Mouse (Mus musculus): ENCODE measurements around the gene 1700003E16Rik.

1700003E16Rik gene

DNA sequence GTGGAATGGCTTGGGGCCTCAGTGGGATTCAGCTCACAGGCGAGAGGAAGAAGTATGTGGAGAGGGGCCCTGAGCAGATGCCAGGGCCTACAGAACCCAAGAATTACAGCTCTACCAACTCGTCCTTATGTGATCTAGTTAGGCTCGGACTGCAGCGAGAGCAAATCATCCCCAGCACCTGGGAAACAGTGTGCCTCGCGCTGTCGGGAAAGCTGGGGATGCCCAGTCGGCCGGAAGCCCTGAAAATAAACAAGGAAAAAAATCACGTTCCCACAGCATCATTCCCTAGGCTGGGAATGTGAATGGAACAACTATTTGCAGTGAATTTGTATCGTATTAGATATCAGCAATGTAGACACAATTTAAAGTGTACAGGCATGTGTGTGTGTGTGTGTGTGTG is 50.1 kb downstream of the 1700003E16Rik start:
- no peak for DNase-seq (ENCODE audit: low spot score in 2 of 2)

DNA sequence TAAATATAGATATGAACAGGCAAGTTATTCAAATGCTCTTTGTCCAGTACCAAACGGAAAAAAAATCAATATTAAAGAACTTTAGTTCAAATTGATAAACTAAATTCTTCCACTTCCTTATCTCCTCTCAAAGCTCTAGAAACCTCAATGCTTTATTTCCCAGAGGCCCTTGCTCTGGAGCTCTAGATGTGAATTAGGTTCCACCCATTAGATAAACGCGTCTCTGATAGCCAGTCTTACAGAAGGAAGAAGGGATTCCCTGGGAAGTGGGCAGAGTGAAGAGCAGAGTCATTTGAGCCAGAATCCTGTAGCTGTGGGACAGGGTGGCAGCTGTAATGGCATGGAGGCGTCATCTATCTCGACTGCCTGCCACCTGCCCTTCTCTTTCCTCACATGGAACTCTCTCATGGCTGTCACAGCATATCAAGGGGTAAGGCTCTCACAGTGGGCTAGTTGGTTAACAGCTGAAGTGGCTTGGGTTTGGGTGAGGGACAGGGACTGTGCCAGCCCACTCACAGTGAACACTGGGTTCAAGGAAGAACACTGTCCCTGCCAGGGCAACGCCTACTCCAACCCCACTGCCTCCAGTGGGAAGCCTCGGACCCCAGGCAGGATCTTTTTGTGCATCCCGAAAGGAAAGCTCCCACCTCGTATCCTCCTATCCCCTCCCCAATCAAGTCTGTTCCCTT is 51.3 kb downstream of the 1700003E16Rik start:
- no peak for DNase-seq (ENCODE audit: low spot score in 2 of 2)

DNA sequence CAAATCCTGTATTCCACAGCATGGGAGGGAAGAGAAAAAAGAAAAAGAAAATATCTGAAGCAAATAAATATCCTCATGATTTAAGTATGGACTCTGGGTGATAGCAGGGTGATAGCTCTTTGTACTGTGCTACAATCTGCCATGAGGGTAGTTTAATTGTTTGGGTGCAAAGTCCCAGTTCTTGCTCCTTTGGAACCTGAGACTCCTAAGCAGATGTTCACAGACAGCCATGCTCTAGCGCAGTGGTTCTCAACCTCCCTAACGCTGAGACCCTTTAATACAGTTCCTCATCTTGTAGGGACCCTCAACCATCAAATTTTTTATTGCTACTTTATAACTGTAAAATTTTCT is 51.8 kb downstream of the 1700003E16Rik start:
- no peak for DNase-seq (ENCODE audit: low spot score in 2 of 2)

DNA sequence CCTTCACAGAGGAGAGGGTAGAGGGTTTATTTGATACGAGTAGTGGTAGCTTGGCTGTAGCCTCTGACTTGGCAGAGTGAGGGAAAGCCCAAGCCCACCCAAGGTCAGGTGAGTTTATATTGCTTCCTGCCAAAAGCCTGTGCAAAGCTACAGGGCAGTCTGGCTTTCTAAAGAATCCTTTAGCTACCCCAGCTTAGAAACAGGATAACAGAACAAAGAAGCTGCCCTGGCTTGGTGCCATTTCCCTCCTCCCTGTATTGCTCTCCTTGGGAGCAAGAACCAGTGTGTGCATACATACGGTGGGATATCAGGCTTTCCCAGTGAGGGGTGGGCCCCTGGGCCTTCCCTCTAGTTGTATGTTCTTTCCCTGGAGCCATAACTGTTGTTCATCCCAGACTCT is 54.3 kb downstream of the 1700003E16Rik start:
- DNase-seq (ENCODE audit: low spot score in 2 of 2), result no peak

DNA sequence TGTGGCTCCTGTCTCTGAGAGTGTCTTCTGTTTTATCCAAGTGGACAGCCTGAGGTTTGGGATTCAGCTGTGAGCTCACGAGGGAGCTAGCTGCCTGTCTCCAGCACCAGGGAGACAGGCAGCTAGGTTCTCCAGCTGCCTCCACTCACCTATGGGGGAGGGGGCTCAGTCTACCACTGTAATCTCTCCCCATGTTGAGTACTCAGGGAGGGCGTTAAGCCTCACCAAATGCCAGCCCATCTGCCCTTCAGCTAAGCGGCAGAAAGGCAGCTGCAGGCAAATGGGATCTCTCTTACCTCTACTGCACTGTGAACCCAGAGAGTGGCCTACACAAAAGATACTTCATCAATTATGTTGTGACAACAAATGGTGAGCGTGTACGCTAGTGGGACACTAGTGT is 55.3 kb downstream of the 1700003E16Rik start:
- DNase-seq (ENCODE audit: low spot score in 2 of 2), result no peak

Measured in spleen, postnatal 36 days (tissue).